Mouse (Mus musculus): ENCODE data around the gene Gm10031.

DNA sequence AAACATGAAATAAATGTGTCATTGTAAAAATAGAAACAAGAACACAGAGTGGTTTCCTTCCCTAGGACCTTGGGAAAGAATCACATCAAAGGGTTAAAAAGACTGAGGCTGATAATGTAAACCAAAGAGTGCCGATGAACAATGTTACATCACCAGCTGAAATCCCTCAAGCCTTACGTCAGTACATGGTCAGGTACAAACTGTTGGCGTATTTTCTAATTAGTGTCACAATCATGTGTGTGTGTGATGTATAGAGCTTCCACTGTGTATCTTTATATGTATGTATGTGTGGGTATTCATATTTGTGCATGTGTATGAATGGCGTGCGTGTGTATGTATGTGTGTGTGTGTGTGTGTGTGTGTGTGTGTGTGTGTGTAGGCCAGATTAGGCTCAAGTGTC is 26.9 kb upstream of the Gm10031 start:
- TF ChIP-seq CTCF (IDR thresholded peaks at IDR 0.05; ENCODE audit: low read depth), result no peak
- TF ChIP-seq EP300 (IDR thresholded peaks at IDR 0.05; ENCODE audit: low read depth), result no peak
